Mouse (Mus musculus) forebrain, embryonic 16.5 days (tissue): ENCODE measurements around the gene Olfr1508. TPM values are rescaled to one million over a fixed set of nuclear protein-coding genes. Genes with fewer than 3 reads are reported as not detected.

Source experiments
- polyA plus RNA-seq: library from polyadenylated mRNA; unstranded; fragments of >200 nt; fragmentation: Nextera tagmentation; extraction: Ambion mirVana; gene quantifications from 2 replicates; pipeline ENCODE4 v1.2.1, GENCODE M21; 2015

Olfr1508 gene
- polyA plus RNA-seq, 1 experiment from 2014 or later: not detected

Other genes starting within 250 kb of the Olfr1508 start
- gene Chd8, start 209.7 kb downstream of the Olfr1508 start, polyA plus RNA-seq: 37.4 and 42.4 TPM in 2 replicates
- 52.1 and 60.2 TPM in 2 replicates for gene Tox4, start 188.3 kb downstream of the Olfr1508 start, polyA plus RNA-seq
- 54.9 and 56.8 TPM in 2 replicates for gene Rab2b, start 187.9 kb downstream of the Olfr1508 start, polyA plus RNA-seq
- gene Mettl3, start 162.4 kb downstream of the Olfr1508 start, polyA plus RNA-seq: 53.3 and 55.7 TPM in 2 replicates
- 31.0 and 34.7 TPM in 2 replicates for gene Sall2, start 138.7 kb downstream of the Olfr1508 start, polyA plus RNA-seq
- not detected in 2 replicates for gene Olfr1513, start 111.1 kb downstream of the Olfr1508 start, polyA plus RNA-seq
- gene Olfr1512, start 88.3 kb downstream of the Olfr1508 start, polyA plus RNA-seq: not detected in 2 replicates
- gene Olfr1511, start 70.1 kb downstream of the Olfr1508 start, polyA plus RNA-seq: not detected in 2 replicates
- gene Olfr1510, start 53.1 kb downstream of the Olfr1508 start, polyA plus RNA-seq: not detected in 2 replicates
- not detected in 2 replicates for gene Olfr1509, start 24.5 kb downstream of the Olfr1508 start, polyA plus RNA-seq
- gene Olfr1507, start 28.3 kb upstream of the Olfr1508 start, polyA plus RNA-seq: not detected in 2 replicates